Mouse (Mus musculus) embryonic facial prominence, embryonic 15.5 days (tissue): ENCODE measurements at regions not wholly inside any gene's neighbourhood (a gene's known extent, or its start where the extent isn't known, plus 50 kb on each side); places are given as distances from the start of the nearest gene placed in this dataset.
"Not testable (repeated sequence)": the region's sequence is repeated elsewhere in the genome, so short reads cannot be mapped to it uniquely, and the experiment has no call there.

Source experiments
- ATAC-seq: fragments of 200-750 bp; cut with Nextera tagmentation; 2 replicates; pipeline ENCODE4 v1.8.0; 2017; ENCODE audit warnings: low read depth, moderate TSS enrichment; ENCODE audit not compliant: insufficient number of reproducible peaks, low FRiP score, low TSS enrichment
- H3K27ac ChIP-seq: fragments of 300-500 bp; sonication (generic); replicated peaks from 2 replicates; pipeline ENCODE4 v1.5.1; 2015; ENCODE audit warnings: mild to moderate bottlenecking, inconsistent platforms
- H3K27me3 ChIP-seq: fragments of 300-500 bp; sonication (generic); 2 replicates; pipeline ENCODE4 v1.6.1; 2015; ENCODE audit warnings: inconsistent platforms
- H3K36me3 ChIP-seq: fragments of 300-500 bp; sonication (generic); 2 replicates; pipeline ENCODE4 v1.6.1; 2015; ENCODE audit warnings: mild to moderate bottlenecking, inconsistent platforms
- H3K4me1 ChIP-seq: fragments of 300-500 bp; sonication (generic); 2 replicates; pipeline ENCODE4 v1.6.1; 2015; ENCODE audit warnings: inconsistent platforms
- H3K4me2 ChIP-seq: fragments of 300-500 bp; sonication (generic); replicated peaks from 2 replicates; pipeline ENCODE4 v1.6.1; 2015; ENCODE audit warnings: mild to moderate bottlenecking, inconsistent platforms
- H3K4me3 ChIP-seq: fragments of 300-500 bp; sonication (generic); replicated peaks from 2 replicates; pipeline ENCODE4 v1.5.1; 2015; ENCODE audit warnings: mild to moderate bottlenecking, inconsistent platforms
- H3K9ac ChIP-seq: fragments of 300-500 bp; sonication (generic); 2 replicates; pipeline ENCODE4 v1.6.1; 2015; ENCODE audit warnings: inconsistent platforms
- H3K9me3 ChIP-seq: fragments of 300-500 bp; sonication (generic); replicated peaks from 2 replicates; pipeline ENCODE4 v1.6.1; 2016; ENCODE audit warnings: inconsistent platforms
- WGBS: fragments of 180-500 bp; shearing (Covaris S2); methylation state at CpG from one replicate; pipeline ENCODE4 v1.1.7; 2015; 5-methylcytosine and 5-hydroxymethylcytosine counted together

DNA sequence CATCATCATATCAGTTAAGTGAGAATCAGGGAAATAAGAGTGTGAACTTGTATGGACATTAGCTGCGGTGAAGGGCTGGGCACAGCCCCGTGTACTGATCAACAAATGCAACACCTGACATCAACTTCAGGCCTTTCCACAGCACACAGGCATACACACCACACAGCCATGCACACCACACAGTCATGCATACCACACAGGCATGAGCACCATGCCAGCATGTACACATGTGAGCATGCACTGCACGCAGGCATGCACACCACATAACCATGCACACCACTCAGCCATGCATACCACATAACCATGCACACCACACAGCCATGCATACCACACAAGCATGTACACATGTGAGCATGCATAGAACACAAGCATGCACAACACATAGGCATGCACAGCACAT lies 325.0 kb downstream of the Ajap1 start:
- no peak for ATAC-seq
- Histone ChIP-seq H3K27ac (no peak overlapping the region), H3K27me3 (no peaks in the 10 kb centered on the region), H3K9ac (no peak overlapping the region), H3K4me1 (no peaks in the 10 kb centered on the region), H3K9me3 (no peaks in the 10 kb centered on the region), H3K4me2 (no peak overlapping the region), H3K36me3 (no peaks in the 10 kb centered on the region), H3K4me3 (no peak overlapping the region)
- 84% methylated on average over 3 of the region's 3 CpGs for WGBS

- ATAC-seq: not testable (repeated sequence)
Observed at GRCm38 (mm10) chr4:153152923-153153322, 329.7 kb downstream of the Ajap1 start.

DNA sequence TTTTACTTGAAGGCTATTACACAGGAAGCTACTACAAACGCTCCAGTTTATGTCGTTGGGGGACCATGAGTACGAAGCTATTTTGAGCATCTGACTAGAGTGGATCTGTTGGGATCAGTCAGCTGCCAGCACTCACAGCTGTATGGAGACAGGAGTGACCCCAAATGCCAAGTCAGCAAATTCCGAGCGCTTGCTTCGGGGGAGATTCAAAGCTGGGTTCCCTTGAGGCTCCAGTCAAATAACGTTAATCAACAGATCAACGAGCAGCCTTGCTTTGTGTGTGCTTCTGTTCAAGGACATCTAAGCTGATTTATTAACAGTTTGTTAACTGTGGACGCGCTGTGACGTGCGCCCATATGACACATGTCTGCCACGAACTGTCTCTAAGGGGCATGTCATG lies 349.5 kb downstream of the Ajap1 start:
- 65% methylated on average over 13 of the region's 13 CpGs for WGBS
- no peaks in the 10 kb centered on the region for H3K9me3 ChIP-seq
- no peaks in the 10 kb centered on the region for H3K36me3 ChIP-seq
- no peaks in the 10 kb centered on the region for H3K27me3 ChIP-seq
- H3K4me3 ChIP-seq: no peak overlapping the region
- H3K4me2 ChIP-seq: no peak overlapping the region
- H3K9ac ChIP-seq: no peak overlapping the region
- no peak for ATAC-seq
- H3K27ac ChIP-seq: no peak overlapping the region
- H3K4me1 ChIP-seq: no peaks in the 10 kb centered on the region

More at GRCm38 (mm10) chr4:153152923-153153322, 329.7 kb downstream of the Ajap1 start:
- not testable (repeated sequence) for H3K27me3 ChIP-seq, H3K36me3 ChIP-seq, H3K4me3 ChIP-seq, H3K4me1 ChIP-seq, H3K9ac ChIP-seq, H3K9me3 ChIP-seq, H3K4me2 ChIP-seq, H3K27ac ChIP-seq

GRCm38 (mm10) chr4:153129345-153129744 lies 353.3 kb downstream of the Ajap1 start:
- Histone ChIP-seq H3K36me3 (no peaks in the 10 kb centered on the region), H3K4me1 (no peaks in the 10 kb centered on the region), H3K9me3 (no peaks in the 10 kb centered on the region), H3K27ac (no peak overlapping the region), H3K4me2 (no peak overlapping the region), H3K4me3 (no peak overlapping the region), H3K9ac (no peak overlapping the region), H3K27me3 (no peaks in the 10 kb centered on the region)
- WGBS: 85% methylated on average over 2 of the region's 2 CpGs
- no peak for ATAC-seq

DNA sequence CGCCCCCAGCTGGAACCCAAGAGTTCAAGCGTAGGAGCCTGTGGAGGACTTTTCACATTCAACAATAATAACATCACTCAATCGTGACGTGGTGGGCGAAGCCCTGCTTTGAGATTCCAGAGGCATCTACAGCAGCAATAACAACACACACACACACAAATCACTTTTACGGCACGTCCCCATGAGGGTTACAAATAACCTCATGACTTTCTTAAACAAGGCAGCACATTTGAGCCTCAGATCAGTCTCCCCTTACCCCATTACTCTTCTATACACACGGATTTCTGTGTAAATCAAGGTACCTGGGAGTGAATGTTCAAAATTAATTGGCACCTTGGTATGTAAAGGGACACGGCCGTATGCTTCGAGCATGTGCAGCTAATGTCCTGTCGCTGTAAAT lies 354.4 kb downstream of the Ajap1 start:
- Histone ChIP-seq H3K4me2 (no peak overlapping the region), H3K27me3 (no peaks in the 10 kb centered on the region), H3K9ac (no peak overlapping the region), H3K4me1 (no peaks in the 10 kb centered on the region), H3K36me3 (no peaks in the 10 kb centered on the region), H3K27ac (no peak overlapping the region), H3K9me3 (no peaks in the 10 kb centered on the region), H3K4me3 (no peak overlapping the region)
- ATAC-seq: no peak
- WGBS: 90% methylated on average over 12 of the region's 12 CpGs

DNA sequence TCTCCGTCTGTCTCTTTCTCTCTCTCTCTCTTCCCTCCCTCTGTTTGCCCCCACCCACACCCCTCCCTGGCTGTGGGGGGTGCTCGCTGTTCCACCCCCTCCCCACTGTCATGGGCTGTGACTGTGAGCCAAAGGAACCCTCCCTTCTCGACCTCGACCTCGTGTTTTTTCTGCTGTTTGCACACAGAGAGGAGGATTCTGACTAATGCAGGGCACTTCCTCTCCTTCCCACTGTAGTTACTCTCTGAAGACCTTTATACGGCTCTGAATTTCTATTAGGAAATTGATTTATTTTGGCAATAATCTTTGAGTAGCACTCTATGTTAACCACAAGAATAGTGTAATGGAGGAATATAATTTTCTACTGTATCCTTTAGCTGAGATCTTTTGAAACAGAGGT lies 362.1 kb downstream of the Ajap1 start:
- 54% methylated on average over 6 of the region's 6 CpGs for WGBS
- H3K4me2 ChIP-seq: no peak overlapping the region
- no peaks in the 10 kb centered on the region for H3K9me3 ChIP-seq
- no peaks in the 10 kb centered on the region for H3K36me3 ChIP-seq
- H3K27me3 ChIP-seq: no peaks in the 10 kb centered on the region
- H3K27ac ChIP-seq: no peak overlapping the region
- no peak overlapping the region for H3K9ac ChIP-seq
- ATAC-seq: no peak
- no peak overlapping the region for H3K4me3 ChIP-seq
- H3K4me1 ChIP-seq: no peaks in the 10 kb centered on the region

DNA sequence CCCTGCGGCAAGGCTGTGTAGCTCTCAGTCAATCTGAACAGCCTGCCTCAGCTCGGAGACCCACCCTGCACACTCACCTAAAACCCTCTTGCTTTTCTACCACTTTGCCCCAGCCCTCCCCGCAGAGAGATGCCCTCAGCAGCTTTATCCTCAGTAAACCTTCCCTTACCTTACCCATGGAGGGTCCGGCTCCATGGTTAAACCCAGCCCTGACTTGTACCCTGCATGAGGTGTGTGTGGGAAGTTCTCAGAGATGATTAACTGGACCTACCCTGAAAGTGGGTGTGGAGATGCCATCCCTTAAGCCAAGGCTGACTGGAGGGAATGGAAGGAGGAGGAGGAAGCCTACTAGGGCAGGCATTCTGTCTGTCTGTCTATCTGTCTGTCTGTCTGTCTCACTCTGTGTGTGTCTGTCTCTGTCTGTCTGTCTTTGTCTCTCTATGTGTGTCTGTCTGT lies 362.9 kb downstream of the Ajap1 start:
- H3K4me1 ChIP-seq: no peaks in the 10 kb centered on the region
- H3K9ac ChIP-seq: no peak overlapping the region
- H3K27me3 ChIP-seq: no peaks in the 10 kb centered on the region
- no peak for ATAC-seq
- H3K9me3 ChIP-seq: no peaks in the 10 kb centered on the region
- no peak overlapping the region for H3K27ac ChIP-seq
- no peak overlapping the region for H3K4me3 ChIP-seq
- no peaks in the 10 kb centered on the region for H3K36me3 ChIP-seq
- WGBS: 57% methylated on average over 4 of the region's 4 CpGs
- H3K4me2 ChIP-seq: no peak overlapping the region

- WGBS: 51% methylated on average over 14 of the region's 14 CpGs
- no peak for ATAC-seq
- H3K4me3 ChIP-seq: no peak overlapping the region
Observed at GRCm38 (mm10) chr4:153118824-153119646, 363.6 kb downstream of the Ajap1 start.

DNA sequence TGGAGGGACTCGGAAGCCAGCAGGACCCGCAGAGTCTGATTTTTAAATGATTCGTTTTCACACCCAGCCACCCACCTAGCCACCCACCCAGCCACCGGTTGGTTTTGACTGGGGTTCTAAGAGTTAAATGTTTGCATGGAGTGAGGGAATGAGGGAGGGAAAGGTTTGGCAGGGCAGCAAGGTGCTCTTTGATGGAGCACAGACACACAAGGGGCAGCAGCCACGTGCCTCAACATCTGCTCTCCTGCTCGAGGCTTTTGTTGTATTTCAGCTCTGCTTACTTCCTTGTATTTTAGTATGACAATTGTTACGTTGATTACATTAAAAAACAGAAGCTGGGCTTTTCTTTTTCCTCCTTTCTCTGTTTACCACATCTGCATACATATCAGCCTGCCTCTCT lies 367.6 kb downstream of the Ajap1 start:
- H3K36me3 ChIP-seq: no peaks in the 10 kb centered on the region
- no peak for ATAC-seq
- WGBS: 58% methylated on average over 7 of the region's 7 CpGs
- H3K27me3 ChIP-seq: no peaks in the 10 kb centered on the region
- no peak overlapping the region for H3K4me3 ChIP-seq
- H3K4me1 ChIP-seq: no peaks in the 10 kb centered on the region
- no peak overlapping the region for H3K9ac ChIP-seq
- no peak overlapping the region for H3K27ac ChIP-seq
- H3K9me3 ChIP-seq: no peaks in the 10 kb centered on the region
- no peak overlapping the region for H3K4me2 ChIP-seq

More at GRCm38 (mm10) chr4:153118824-153119646, 363.6 kb downstream of the Ajap1 start:
- Histone ChIP-seq H3K27ac (no peak overlapping the region), H3K27me3 (no peaks in the 10 kb centered on the region), H3K9ac (no peak overlapping the region), H3K9me3 (no peaks in the 10 kb centered on the region), H3K4me1 (no peaks in the 10 kb centered on the region), H3K4me2 (no peak overlapping the region), H3K36me3 (no peaks in the 10 kb centered on the region)

DNA sequence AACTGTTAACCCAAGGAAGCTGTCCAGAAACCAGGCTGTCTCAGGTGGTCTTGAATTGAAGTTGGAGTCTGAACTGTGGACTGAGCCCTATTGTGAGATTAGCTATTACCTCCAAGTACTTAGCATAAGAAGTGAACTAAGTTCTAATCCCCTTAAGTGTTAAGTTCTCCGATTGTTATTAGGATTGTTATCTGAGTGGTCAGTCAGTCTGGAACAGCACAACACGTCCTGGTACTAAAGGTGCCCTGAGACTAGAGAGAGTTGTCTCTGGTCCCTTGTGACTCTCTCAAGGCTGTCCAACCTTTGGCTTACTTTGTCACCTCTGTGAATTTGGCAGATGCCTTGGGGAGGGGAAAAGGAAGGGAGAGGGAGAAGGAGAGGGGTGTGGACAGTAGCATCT lies 369.0 kb downstream of the Ajap1 start:
- 63% methylated on average over 2 of the region's 2 CpGs for WGBS
- no peak for ATAC-seq
- no peak overlapping the region for H3K4me2 ChIP-seq
- H3K4me1 ChIP-seq: no peaks in the 10 kb centered on the region
- no peak overlapping the region for H3K4me3 ChIP-seq
- no peaks in the 10 kb centered on the region for H3K27me3 ChIP-seq
- H3K27ac ChIP-seq: no peak overlapping the region
- H3K36me3 ChIP-seq: no peaks in the 10 kb centered on the region
- H3K9ac ChIP-seq: no peak overlapping the region
- no peaks in the 10 kb centered on the region for H3K9me3 ChIP-seq

- Histone ChIP-seq H3K36me3 (no peaks in the 10 kb centered on the region), H3K4me3 (no peak overlapping the region), H3K4me1 (no peaks in the 10 kb centered on the region), H3K27ac (no peak overlapping the region), H3K27me3 (no peaks in the 10 kb centered on the region), H3K9ac (no peak overlapping the region), H3K9me3 (no peaks in the 10 kb centered on the region; the same call in 1 of the 2 replicates), H3K4me2 (no peak overlapping the region)
- WGBS: 63% methylated on average over 16 of the region's 16 CpGs
- ATAC-seq: no peak
Observed at GRCm38 (mm10) chr4:153110291-153110746, 372.3 kb downstream of the Ajap1 start.

DNA sequence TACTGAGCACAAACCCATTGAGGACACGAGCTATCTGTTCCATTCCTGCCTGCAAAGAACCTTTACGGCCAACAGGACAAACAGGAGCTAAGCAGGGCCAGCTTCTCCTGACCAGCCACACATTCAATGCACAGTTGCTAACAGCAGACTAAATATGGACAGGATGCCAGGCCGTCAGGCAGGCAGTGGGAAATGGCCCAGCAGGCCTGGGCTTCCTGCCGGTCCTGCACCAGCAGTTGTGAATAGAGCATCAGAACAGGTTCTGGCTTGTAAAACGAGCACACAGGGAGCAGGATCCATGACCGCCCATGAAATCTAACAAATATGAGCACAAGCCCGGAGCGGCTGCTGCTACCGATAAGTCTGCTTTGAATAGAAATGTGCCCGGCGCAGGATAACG lies 384.0 kb downstream of the Ajap1 start:
- no peak for ATAC-seq
- WGBS: 56% methylated on average over 12 of the region's 12 CpGs
- no peaks in the 10 kb centered on the region for H3K27me3 ChIP-seq

More for the DNA sequence above, 384.0 kb downstream of the Ajap1 start:
- no peak overlapping the region for H3K4me3 ChIP-seq
- no peaks in the 10 kb centered on the region for H3K9me3 ChIP-seq
- no peak overlapping the region for H3K4me2 ChIP-seq
- H3K4me1 ChIP-seq: no peaks in the 10 kb centered on the region
- H3K9ac ChIP-seq: no peak overlapping the region
- H3K36me3 ChIP-seq: no peaks in the 10 kb centered on the region
- H3K27ac ChIP-seq: no peak overlapping the region
